Mouse (Mus musculus) limb, embryonic 14.5 days (tissue): Measurements from ENCODE around the gene Sgms2. TPM values are rescaled to one million over a fixed set of nuclear protein-coding genes. Genes with fewer than 3 reads are reported as not detected.

Experiments used
- ATAC-seq: fragments of 200-750 bp; cut with Nextera tagmentation; 2 replicates; pipeline ENCODE4 v1.8.0; 2017; ENCODE audit warnings: low read depth, moderate number of reproducible peaks, moderate TSS enrichment; ENCODE audit not compliant: low FRiP score
- DNase-seq: peaks from one replicate; pipeline ENCODE4 v3.0.0-alpha.2; 2015; ENCODE audit warnings: low spot score
- H3K27ac ChIP-seq: fragments of 300-500 bp; sonication (generic); replicated peaks from 2 replicates; pipeline ENCODE4 v1.5.1; 2014; ENCODE audit warnings: low read depth, mild to moderate bottlenecking, low read length, moderate library complexity, mixed read lengths
- H3K27me3 ChIP-seq: fragments of 300-500 bp; sonication (generic); 2 replicates; pipeline ENCODE4 v1.6.1; 2014; ENCODE audit warnings: low read length, mixed read lengths; ENCODE audit not compliant: control insufficient read depth, insufficient read depth
- H3K36me3 ChIP-seq: fragments of 300-500 bp; sonication (generic); 2 replicates; pipeline ENCODE4 v1.6.1; 2014; ENCODE audit warnings: mild to moderate bottlenecking, low read length, moderate library complexity, mixed read lengths; ENCODE audit not compliant: control insufficient read depth, insufficient read depth
- H3K4me1 ChIP-seq: fragments of 300-500 bp; sonication (generic); 2 replicates; pipeline ENCODE4 v1.6.1; 2014; ENCODE audit warnings: antibody characterized with exemption, low read length, mixed read lengths; ENCODE audit not compliant: control insufficient read depth, insufficient read depth
- H3K4me2 ChIP-seq: fragments of 300-500 bp; sonication (generic); replicated peaks from 2 replicates; pipeline ENCODE4 v1.6.1; 2014; ENCODE audit warnings: low read depth, mild to moderate bottlenecking, low read length, moderate library complexity; ENCODE audit not compliant: severe bottlenecking
- H3K4me3 ChIP-seq: fragments of 300-500 bp; sonication (generic); replicated peaks from 2 replicates; pipeline ENCODE4 v1.5.1; 2014; ENCODE audit warnings: low read length
- H3K9ac ChIP-seq: fragments of 300-500 bp; sonication (generic); 2 replicates; pipeline ENCODE4 v1.6.1; 2014; ENCODE audit warnings: mild to moderate bottlenecking, low read depth, low read length, moderate library complexity; ENCODE audit not compliant: severe bottlenecking
- H3K9me3 ChIP-seq: fragments of 300-500 bp; sonication (generic); 2 replicates; pipeline ENCODE4 v1.6.1; 2016; ENCODE audit warnings: low read length; ENCODE audit not compliant: control insufficient read depth
- POLR2A ChIP-seq: fragments of 200-500 bp; IDR thresholded peaks from 2 replicates; pipeline ENCODE4 v1.8.0; 2012; ENCODE audit warnings: inconsistent platforms, mild to moderate bottlenecking, moderate library complexity, borderline replicate concordance; ENCODE audit not compliant: insufficient read depth, insufficient read length; ENCODE audit errors: extremely low read depth
- WGBS: fragments of 180-500 bp; shearing (Covaris S2); extraction: QIAGEN DNeasy Blood & Tissue Kit; methylation state at CpG from one replicate; pipeline ENCODE4 v1.1.7; 2014; 5-methylcytosine and 5-hydroxymethylcytosine counted together
- polyA plus RNA-seq, 2 experiments: library from polyadenylated mRNA; depleted of rRNA in 1 of 2; stranded (reverse) in 1 of 2; unstranded in 1 of 2; fragments of >200 nt; fragmentation: Nextera tagmentation in 1 of 2; extraction: Ambion mirVana in 1 of 2; gene quantifications; 2 replicates each; pipeline versions ENCODE4 v1.2.1 to v1.2.3; 2012 to 2014

The Sgms2 gene
- polyA plus RNA-seq, 2 experiments = 16.6 to 19.5 TPM

DNA sequence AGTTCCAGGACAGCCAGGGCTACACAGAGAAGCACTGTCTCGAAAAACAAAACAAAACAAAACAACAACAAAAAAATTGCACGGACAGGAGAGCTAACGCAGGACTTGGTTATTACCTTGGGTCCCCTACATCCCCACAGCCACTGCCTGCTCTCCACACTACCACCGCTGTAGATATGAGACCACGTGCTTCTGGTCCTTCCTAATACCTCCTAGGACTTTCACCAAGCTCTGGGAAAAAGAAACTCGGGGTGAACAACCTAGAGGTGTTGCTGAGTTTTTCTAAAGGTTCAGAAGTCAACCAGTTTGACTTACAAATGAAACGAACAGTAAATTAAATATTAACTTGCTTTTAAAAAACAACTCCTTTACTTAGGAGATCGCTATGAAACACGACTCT lies 2.8 kb downstream of the Sgms2 start:
- Histone ChIP-seq H3K27ac (no peak overlapping the region), H3K9ac (no peak overlapping the region), H3K4me2 (no peak overlapping the region), H3K36me3 (no peaks in the 10 kb centered on the region), H3K27me3 (no peaks in the 10 kb centered on the region; the same call in 1 of the 2 replicates), H3K9me3 (no peaks in the 10 kb centered on the region), H3K4me3 (no peak overlapping the region), H3K4me1 (peaks cover 9% of the 10 kb centered on the region)
- TF ChIP-seq POLR2A = no peak
- DNase-seq (no peak), ATAC-seq (no peak)
- WGBS = 60% methylated on average over 9 of the region's 9 CpGs

DNA sequence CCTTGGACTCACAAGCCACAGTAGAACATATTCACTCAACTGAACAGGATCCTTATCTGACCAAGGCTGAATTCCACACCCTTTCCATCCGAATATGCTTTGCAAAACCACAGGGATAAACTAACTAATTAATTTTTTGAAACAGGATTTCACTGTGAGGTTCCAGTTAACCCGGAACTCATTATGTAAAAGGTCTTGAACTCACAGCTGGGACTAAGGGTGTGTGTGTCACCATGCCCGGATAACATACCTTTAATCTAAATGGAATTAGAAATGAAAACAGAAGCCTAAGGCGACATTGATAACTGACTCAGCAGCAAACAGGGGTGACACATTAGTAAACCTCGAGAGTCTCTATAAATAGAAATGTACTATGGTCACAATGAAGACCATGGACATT lies 5.8 kb downstream of the Sgms2 start:
- Histone ChIP-seq H3K27me3 (no peaks in the 10 kb centered on the region), H3K4me1 (peaks cover 3% of the 10 kb centered on the region; the same call in 1 of the 2 replicates), H3K9ac (no peak overlapping the region), H3K4me2 (no peak overlapping the region), H3K27ac (no peak overlapping the region), H3K36me3 (no peaks in the 10 kb centered on the region), H3K4me3 (no peak overlapping the region), H3K9me3 (no peaks in the 10 kb centered on the region)
- TF ChIP-seq POLR2A = no peak
- no peak for ATAC-seq
- no peak for DNase-seq
- 50% methylated on average over 5 of the region's 5 CpGs for WGBS

DNA sequence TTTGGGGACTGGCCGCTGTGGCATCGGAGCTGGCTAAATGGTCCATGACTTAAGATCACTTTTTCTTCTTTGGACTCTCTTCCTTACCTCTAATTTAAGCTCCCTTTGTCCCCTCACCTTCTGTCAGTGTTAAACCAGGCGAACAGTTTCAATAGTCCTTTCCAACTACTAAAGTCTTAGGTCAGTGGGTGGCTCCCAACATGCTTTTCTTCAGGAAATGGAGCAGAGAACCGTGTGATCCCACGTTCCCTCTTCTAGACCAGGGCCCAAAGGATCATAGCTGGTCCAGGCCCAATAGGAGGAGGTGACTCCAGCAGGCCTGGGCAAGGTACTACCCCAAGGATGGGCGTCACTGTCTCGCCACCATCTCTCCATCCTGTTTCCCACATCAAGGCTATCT lies 7.6 kb downstream of the Sgms2 start:
- H3K4me1 ChIP-seq = no peaks in the 10 kb centered on the region
- TF ChIP-seq POLR2A = no peak
- no peaks in the 10 kb centered on the region for H3K27me3 ChIP-seq
- H3K9me3 ChIP-seq = no peaks in the 10 kb centered on the region
- no peak overlapping the region for H3K4me3 ChIP-seq
- H3K27ac ChIP-seq = no peak overlapping the region
- H3K4me2 ChIP-seq = no peak overlapping the region
- 87% methylated on average over 7 of the region's 7 CpGs for WGBS
- no peaks in the 10 kb centered on the region for H3K36me3 ChIP-seq
- DNase-seq = no peak
- no peak for ATAC-seq
- no peak overlapping the region for H3K9ac ChIP-seq

DNA sequence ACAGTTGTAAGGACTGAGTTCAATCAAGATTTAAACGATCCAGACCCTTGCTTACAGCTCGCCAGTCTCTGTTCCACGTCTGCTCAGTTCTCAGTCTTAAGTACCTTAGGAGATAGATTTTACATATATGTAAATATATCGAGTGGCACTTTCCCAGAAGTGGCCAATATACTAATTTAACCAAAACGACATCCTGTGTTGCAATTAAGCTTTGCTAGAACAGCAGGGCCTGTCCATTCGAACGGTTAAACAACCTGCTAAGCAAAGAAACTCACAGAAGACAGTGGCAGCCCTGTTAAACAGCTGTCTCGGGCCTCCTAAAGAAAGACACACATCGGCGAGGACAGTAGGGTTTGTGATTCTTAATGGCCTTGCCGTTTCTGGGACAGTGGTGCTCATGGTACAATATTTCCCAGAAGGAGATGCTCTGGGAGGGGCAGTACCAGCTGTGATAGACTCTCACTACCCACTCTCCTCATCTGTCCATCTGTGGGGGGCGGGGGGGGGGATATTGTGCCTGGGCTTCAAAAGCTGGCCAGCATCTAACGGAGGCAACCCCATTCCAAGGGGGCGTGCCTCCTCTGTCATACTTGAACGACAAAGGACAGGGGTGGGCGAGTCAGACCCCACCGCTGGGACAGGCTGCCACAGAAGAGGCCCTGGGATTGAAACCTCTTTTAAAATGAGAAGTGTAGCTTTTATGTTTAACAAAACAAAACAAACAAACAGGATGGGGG lies 9.1 kb downstream of the Sgms2 start:
- DNase-seq (no peak), ATAC-seq (no peak)
- Histone ChIP-seq H3K4me2 (no peak overlapping the region), H3K9ac (no peak overlapping the region), H3K4me3 (no peak overlapping the region), H3K36me3 (no peaks in the 10 kb centered on the region), H3K4me1 (no peaks in the 10 kb centered on the region), H3K27ac (no peak overlapping the region), H3K27me3 (no peaks in the 10 kb centered on the region), H3K9me3 (no peaks in the 10 kb centered on the region)
- WGBS = 61% methylated on average over 17 of the region's 17 CpGs
- TF ChIP-seq POLR2A = no peak

DNA sequence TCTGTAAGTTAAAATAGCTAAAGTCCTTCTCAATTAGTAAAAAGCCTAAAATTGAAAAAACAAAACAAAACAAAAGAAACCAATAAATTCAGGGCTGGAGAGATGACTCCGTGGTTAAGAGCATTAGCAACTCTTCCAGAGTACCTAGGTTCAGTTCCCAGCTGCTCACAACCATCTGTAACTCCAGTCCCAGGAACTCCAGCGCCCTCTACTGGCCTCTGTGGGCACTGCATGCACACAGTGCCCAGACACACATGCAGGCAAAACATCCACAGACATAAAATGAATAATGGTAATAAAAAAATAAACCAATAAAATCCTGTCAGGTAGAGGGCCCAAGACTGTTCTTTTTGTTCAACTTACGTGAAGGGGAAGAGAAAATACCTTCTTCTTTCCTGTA lies 10.6 kb downstream of the Sgms2 start:
- no peak for TF ChIP-seq POLR2A
- ATAC-seq = no peak
- WGBS = 55% methylated on average over 3 of the region's 3 CpGs

More for the DNA sequence above, 10.6 kb downstream of the Sgms2 start:
- Histone ChIP-seq H3K4me1 (no peaks in the 10 kb centered on the region), H3K4me3 (no peak overlapping the region), H3K9ac (no peak overlapping the region), H3K36me3 (no peaks in the 10 kb centered on the region), H3K27me3 (no peaks in the 10 kb centered on the region), H3K4me2 (no peak overlapping the region), H3K27ac (no peak overlapping the region), H3K9me3 (no peaks in the 10 kb centered on the region)
- DNase-seq = no peak
